Mouse (Mus musculus): Measurements from ENCODE around the gene Ofcc1. TPM values are rescaled to one million over a fixed set of nuclear protein-coding genes. Genes with fewer than 3 reads are reported as not detected.

Gene Ofcc1
- polyA plus RNA-seq, 2 experiments: 0.08 TPM; not detected in 1

DNA sequence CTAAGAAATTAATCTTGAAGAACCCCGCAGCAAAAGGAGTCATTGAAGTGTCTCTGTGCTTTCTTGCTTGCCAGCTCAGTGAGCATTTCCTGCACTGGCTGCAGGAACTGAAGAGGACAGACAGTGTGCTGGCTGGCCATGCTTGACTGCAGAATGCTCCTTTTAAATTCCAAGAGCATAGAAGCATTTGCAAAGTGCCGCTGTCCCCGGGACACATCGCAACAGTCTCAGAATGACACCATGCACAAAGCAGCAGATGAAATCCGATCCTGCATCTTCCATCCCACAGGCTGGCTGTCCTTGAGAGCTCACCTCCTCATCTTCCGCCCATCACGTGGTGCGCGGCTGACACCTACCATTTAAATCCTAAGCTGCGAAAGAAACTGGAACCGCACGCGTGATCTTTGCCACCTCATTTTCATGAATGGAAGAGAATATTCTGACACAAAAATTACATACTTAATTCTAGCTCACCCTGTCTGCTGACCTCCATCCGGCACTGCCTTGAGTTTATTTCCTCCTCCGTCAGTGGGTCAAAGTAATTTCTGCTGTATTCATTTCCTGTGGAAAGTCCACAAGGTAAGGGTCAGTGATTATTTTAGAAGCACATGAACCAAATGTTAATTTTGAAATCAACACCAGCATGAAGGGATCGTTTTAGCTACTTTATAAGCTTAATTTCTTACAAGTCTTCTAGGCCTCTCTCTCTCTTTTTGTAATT, 98.0 kb downstream of the Ofcc1 start:
- Histone ChIP-seq H3K36me3 (ENCODE audit: control insufficient read depth, insufficient read depth, low read length) (no peaks in the 10 kb centered on the region), H3K4me2 (replicated peaks; ENCODE audit: low read depth, low read length, severe bottlenecking) (no peak overlapping the region), H3K9me3 (ENCODE audit: control insufficient read depth, low read length) (no peaks in the 10 kb centered on the region), H3K27me3 (ENCODE audit: control insufficient read depth, insufficient read depth, low read length) (no peaks in the 10 kb centered on the region), H3K9ac (ENCODE audit: low read depth, low read length, severe bottlenecking) (no peak overlapping the region), H3K4me3 (replicated peaks; ENCODE audit: low read length) (no peak overlapping the region), H3K4me1 (ENCODE audit: control insufficient read depth, insufficient read depth, low read length) (no peaks in the 10 kb centered on the region), H3K27ac (replicated peaks; ENCODE audit: low read depth, low read length) (no peak overlapping the region)
- no peak for ATAC-seq (ENCODE audit: low FRiP score, low read depth)
- TF ChIP-seq POLR2A (IDR thresholded peaks at IDR 0.05; ENCODE audit: borderline replicate concordance, extremely low read depth, insufficient read depth, insufficient read length): no peak
- 71% methylated on average over 16 of the region's 16 CpGs for WGBS
- no peak for DNase-seq (ENCODE audit: low spot score)

DNA sequence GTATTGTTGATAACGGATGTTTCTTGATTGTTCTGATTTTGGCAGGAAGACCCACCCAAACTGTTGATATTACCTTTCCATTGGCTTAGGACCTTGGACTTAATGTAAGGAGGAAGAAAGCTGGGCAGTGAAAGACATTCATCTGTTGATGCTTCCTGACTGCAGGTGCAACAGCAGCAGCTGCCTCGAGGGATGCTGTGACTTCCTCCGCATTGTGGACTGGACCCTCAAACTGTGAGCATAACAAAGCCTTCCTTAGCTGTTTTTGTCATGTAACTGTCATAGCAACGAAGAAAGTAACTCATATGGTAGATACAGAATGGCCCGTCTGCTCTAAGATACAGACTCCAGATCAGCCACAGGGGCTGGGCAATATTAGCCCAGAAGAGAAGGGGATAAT, 102.5 kb downstream of the Ofcc1 start:
- 77% methylated on average over 5 of the region's 5 CpGs for WGBS
- H3K9ac ChIP-seq (ENCODE audit: low read depth, low read length, severe bottlenecking): no peak overlapping the region

GRCm38 (mm10) chr13:40243821-40244220, 117.4 kb downstream of the Ofcc1 start:
- Histone ChIP-seq H3K27me3 (ENCODE audit: control insufficient read depth, insufficient read depth, low read length) (no peaks in the 10 kb centered on the region), H3K4me3 (replicated peaks; ENCODE audit: low read length) (no peak overlapping the region), H3K4me2 (replicated peaks; ENCODE audit: low read depth, low read length, severe bottlenecking) (no peak overlapping the region), H3K9ac (ENCODE audit: low read depth, low read length, severe bottlenecking) (no peak overlapping the region), H3K9me3 (ENCODE audit: control insufficient read depth, low read length) (no peaks in the 10 kb centered on the region), H3K27ac (replicated peaks; ENCODE audit: low read depth, low read length) (no peak overlapping the region), H3K36me3 (ENCODE audit: control insufficient read depth, insufficient read depth, low read length) (no peaks in the 10 kb centered on the region), H3K4me1 (ENCODE audit: control insufficient read depth, insufficient read depth, low read length) (no peaks in the 10 kb centered on the region)
- DNase-seq (ENCODE audit: low spot score) (no peak), ATAC-seq (ENCODE audit: low FRiP score, low read depth) (no peak)
- WGBS: 75% methylated on average over 6 of the region's 6 CpGs
- TF ChIP-seq POLR2A (IDR thresholded peaks at IDR 0.05; ENCODE audit: borderline replicate concordance, extremely low read depth, insufficient read depth, insufficient read length): no peak

More for the DNA sequence above, 102.5 kb downstream of the Ofcc1 start:
- Histone ChIP-seq H3K36me3 (ENCODE audit: control insufficient read depth, insufficient read depth, low read length) (no peaks in the 10 kb centered on the region), H3K4me3 (replicated peaks; ENCODE audit: low read length) (no peak overlapping the region), H3K4me2 (replicated peaks; ENCODE audit: low read depth, low read length, severe bottlenecking) (no peak overlapping the region), H3K4me1 (ENCODE audit: control insufficient read depth, insufficient read depth, low read length) (no peaks in the 10 kb centered on the region), H3K9me3 (ENCODE audit: control insufficient read depth, low read length) (no peaks in the 10 kb centered on the region), H3K27ac (replicated peaks; ENCODE audit: low read depth, low read length) (no peak overlapping the region), H3K27me3 (ENCODE audit: control insufficient read depth, insufficient read depth, low read length) (no peaks in the 10 kb centered on the region)
- DNase-seq (ENCODE audit: low spot score) (no peak), ATAC-seq (ENCODE audit: low FRiP score, low read depth) (no peak)
- TF ChIP-seq POLR2A (IDR thresholded peaks at IDR 0.05; ENCODE audit: borderline replicate concordance, extremely low read depth, insufficient read depth, insufficient read length): no peak

- Histone ChIP-seq H3K4me2 (replicated peaks; ENCODE audit: low read depth, low read length, severe bottlenecking) (no peak overlapping the region), H3K9ac (ENCODE audit: low read depth, low read length, severe bottlenecking) (no peak overlapping the region), H3K9me3 (ENCODE audit: control insufficient read depth, low read length) (no peaks in the 10 kb centered on the region), H3K4me1 (ENCODE audit: control insufficient read depth, insufficient read depth, low read length) (no peaks in the 10 kb centered on the region), H3K27me3 (ENCODE audit: control insufficient read depth, insufficient read depth, low read length) (no peaks in the 10 kb centered on the region), H3K27ac (replicated peaks; ENCODE audit: low read depth, low read length) (no peak overlapping the region), H3K4me3 (replicated peaks; ENCODE audit: low read length) (no peak overlapping the region), H3K36me3 (ENCODE audit: control insufficient read depth, insufficient read depth, low read length) (no peaks in the 10 kb centered on the region)
- no peak for TF ChIP-seq POLR2A (IDR thresholded peaks at IDR 0.05; ENCODE audit: borderline replicate concordance, extremely low read depth, insufficient read depth, insufficient read length)
- WGBS: 42% methylated on average over 3 of the region's 3 CpGs
- ATAC-seq (ENCODE audit: low FRiP score, low read depth) (no peak), DNase-seq (ENCODE audit: low spot score) (no peak)
Observed at GRCm38 (mm10) chr13:40236356-40236755, 124.9 kb downstream of the Ofcc1 start.

- Histone ChIP-seq H3K27ac (replicated peaks; ENCODE audit: low read depth, low read length) (no peak overlapping the region), H3K9ac (ENCODE audit: low read depth, low read length, severe bottlenecking) (no peak overlapping the region), H3K9me3 (ENCODE audit: control insufficient read depth, low read length) (no peaks in the 10 kb centered on the region), H3K4me2 (replicated peaks; ENCODE audit: low read depth, low read length, severe bottlenecking) (no peak overlapping the region), H3K27me3 (ENCODE audit: control insufficient read depth, insufficient read depth, low read length) (no peaks in the 10 kb centered on the region; the same call in 1 of the 2 replicates), H3K4me3 (replicated peaks; ENCODE audit: low read length) (no peak overlapping the region), H3K4me1 (ENCODE audit: control insufficient read depth, insufficient read depth, low read length) (no peaks in the 10 kb centered on the region), H3K36me3 (ENCODE audit: control insufficient read depth, insufficient read depth, low read length) (no peaks in the 10 kb centered on the region)
- ATAC-seq (ENCODE audit: low FRiP score, low read depth): no peak
- no peak for DNase-seq (ENCODE audit: low spot score)
- 78% methylated on average over 9 of the region's 9 CpGs for WGBS
- TF ChIP-seq POLR2A (IDR thresholded peaks at IDR 0.05; ENCODE audit: borderline replicate concordance, extremely low read depth, insufficient read depth, insufficient read length): no peak
Observed at GRCm38 (mm10) chr13:40208314-40208713, 152.9 kb downstream of the Ofcc1 start.
